Mouse (Mus musculus): ENCODE results near the gene Pold3. TPM values are rescaled to one million over a fixed set of nuclear protein-coding genes. Genes with fewer than 3 reads are reported as not detected.

The Pold3 gene
- polyA plus RNA-seq, 1 experiment from 2014 or later: 74.0 TPM

- Histone ChIP-seq H3K4me1 (no peaks in the 10 kb centered on the region), H3K9ac (no peak overlapping the region), H3K27ac (no peak overlapping the region), H3K4me3 (no peak overlapping the region), H3K36me3 (no peaks in the 10 kb centered on the region), H3K9me3 (no peaks in the 10 kb centered on the region), H3K4me2 (replicated peaks) (no peak overlapping the region), H3K27me3 (no peaks in the 10 kb centered on the region)
- ATAC-seq (ENCODE audit: low FRiP score, low read depth): no peak
- WGBS: 76% methylated on average over 9 of the region's 9 CpGs
These were observed 15.7 kb upstream of the Pold3 start for GRCm38 (mm10) chr7:100137038-100137437.

GRCm38 (mm10) chr7:100132379-100132778 lies 11.0 kb upstream of the Pold3 start:
- ATAC-seq (ENCODE audit: low FRiP score, low read depth): peak; percentile 44; the same call in 1 of the 2 replicates

DNA sequence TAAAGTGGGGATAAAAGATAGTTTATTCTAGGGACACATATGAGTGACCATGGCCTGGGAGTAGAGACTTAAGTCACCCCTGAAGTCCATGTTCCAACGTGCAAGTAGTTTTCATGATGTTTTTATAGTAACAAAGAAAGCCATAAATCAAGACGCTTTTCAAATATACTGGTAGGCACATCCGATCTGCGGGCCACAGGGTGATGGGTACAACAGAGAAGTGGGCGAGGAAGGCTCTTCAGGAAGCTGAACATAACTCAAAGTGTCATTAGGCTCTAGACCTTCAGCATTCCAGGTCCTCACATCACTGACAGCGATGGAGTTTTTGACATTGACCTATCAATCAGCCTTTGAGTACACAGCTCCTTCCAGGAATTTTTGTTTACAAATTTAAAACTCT lies 9.2 kb upstream of the Pold3 start:
- H3K36me3 ChIP-seq: no peaks in the 10 kb centered on the region
- H3K27ac ChIP-seq: no peak overlapping the region

More at GRCm38 (mm10) chr7:100132379-100132778, 11.0 kb upstream of the Pold3 start:
- Histone ChIP-seq H3K36me3 (no peaks in the 10 kb centered on the region), H3K4me2 (replicated peaks) (no peak overlapping the region), H3K27me3 (no peaks in the 10 kb centered on the region), H3K9ac (no peak overlapping the region), H3K27ac (0 out of 2 replicates have a peak overlapping the region, but pooled peaks have one; percentile 28), H3K4me1 (no peaks in the 10 kb centered on the region), H3K4me3 (no peak overlapping the region), H3K9me3 (no peaks in the 10 kb centered on the region)
- WGBS: 57% methylated on average over 1 of the region's 1 CpGs

GRCm38 (mm10) chr7:100128262-100129041 lies 7.1 kb upstream of the Pold3 start:
- no peak overlapping the region for H3K4me2 ChIP-seq (replicated peaks)
- ATAC-seq (ENCODE audit: low FRiP score, low read depth): no peak
- no peaks in the 10 kb centered on the region for H3K27me3 ChIP-seq
- no peak overlapping the region for H3K9ac ChIP-seq
- no peaks in the 10 kb centered on the region for H3K9me3 ChIP-seq
- H3K4me1 ChIP-seq: no peaks in the 10 kb centered on the region
- 79% methylated on average over 7 of the region's 7 CpGs for WGBS
- H3K36me3 ChIP-seq: no peaks in the 10 kb centered on the region
- H3K27ac ChIP-seq: no peak overlapping the region
- no peak overlapping the region for H3K4me3 ChIP-seq

More for the DNA sequence above, 9.2 kb upstream of the Pold3 start:
- no peak overlapping the region for H3K9ac ChIP-seq
- H3K9me3 ChIP-seq: no peaks in the 10 kb centered on the region
- H3K27me3 ChIP-seq: no peaks in the 10 kb centered on the region
- no peaks in the 10 kb centered on the region for H3K4me1 ChIP-seq
- ATAC-seq (ENCODE audit: low FRiP score, low read depth): no peak
- no peak overlapping the region for H3K4me3 ChIP-seq
- 65% methylated on average over 6 of the region's 6 CpGs for WGBS
- H3K4me2 ChIP-seq (replicated peaks): no peak overlapping the region

GRCm38 (mm10) chr7:100126514-100126913 lies 5.1 kb upstream of the Pold3 start:
- Histone ChIP-seq H3K9me3 (no peaks in the 10 kb centered on the region), H3K4me3 (no peak overlapping the region), H3K4me1 (0 out of 2 replicates have a peak, but pooled peaks cover 6% of the 10 kb centered on the region), H3K4me2 (replicated peaks) (no peak overlapping the region), H3K9ac (no peak overlapping the region), H3K27ac (no peak overlapping the region), H3K36me3 (no peaks in the 10 kb centered on the region), H3K27me3 (no peaks in the 10 kb centered on the region)
- WGBS: 91% methylated on average over 7 of the region's 7 CpGs
- no peak for ATAC-seq (ENCODE audit: low FRiP score, low read depth)

GRCm38 (mm10) chr7:100125166-100125565 lies 3.8 kb upstream of the Pold3 start:
- Histone ChIP-seq H3K27ac (no peak overlapping the region), H3K4me2 (replicated peaks) (no peak overlapping the region), H3K4me1 (peaks cover 11% of the 10 kb centered on the region), H3K9ac (no peak overlapping the region), H3K27me3 (no peaks in the 10 kb centered on the region), H3K36me3 (no peaks in the 10 kb centered on the region), H3K4me3 (no peak overlapping the region), H3K9me3 (no peaks in the 10 kb centered on the region)
- WGBS: 79% methylated on average over 4 of the region's 4 CpGs
- no peak for ATAC-seq (ENCODE audit: low FRiP score, low read depth)

GRCm38 (mm10) chr7:100124211-100124610 lies 2.8 kb upstream of the Pold3 start:
- Histone ChIP-seq H3K27ac (no peak overlapping the region), H3K36me3 (peaks cover 2% of the 10 kb centered on the region; the same call in 1 of the 2 replicates), H3K27me3 (no peaks in the 10 kb centered on the region), H3K4me3 (no peak overlapping the region), H3K4me2 (replicated peaks) (no peak overlapping the region), H3K9ac (no peak overlapping the region), H3K9me3 (no peaks in the 10 kb centered on the region), H3K4me1 (peaks cover 16% of the 10 kb centered on the region)
- ATAC-seq (ENCODE audit: low FRiP score, low read depth): no peak
- WGBS: 87% methylated on average over 2 of the region's 2 CpGs

DNA sequence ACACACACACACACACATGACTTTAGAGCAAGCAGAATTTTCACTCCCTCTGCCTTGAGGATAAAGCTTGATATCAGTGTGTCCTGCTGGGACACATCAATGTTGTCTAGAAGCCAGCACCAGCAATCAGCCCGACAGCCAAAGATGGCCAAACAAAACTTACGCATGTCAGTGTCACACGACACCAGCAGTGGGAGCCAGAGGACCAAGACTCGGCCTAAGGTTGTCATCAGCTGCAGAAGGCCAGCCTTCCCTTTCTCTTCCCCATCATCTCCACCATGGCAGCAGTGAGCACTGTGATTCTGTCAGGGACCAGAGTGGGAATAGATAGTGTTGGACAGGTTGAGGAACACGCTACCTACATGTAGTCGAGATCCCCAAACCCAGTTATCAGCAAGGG lies 2.1 kb upstream of the Pold3 start:
- Histone ChIP-seq H3K4me3 (no peak overlapping the region), H3K27me3 (no peaks in the 10 kb centered on the region), H3K27ac (no peak overlapping the region), H3K4me2 (replicated peaks) (no peak overlapping the region), H3K36me3 (peaks cover 9% of the 10 kb centered on the region), H3K4me1 (peaks cover 16% of the 10 kb centered on the region), H3K9me3 (no peaks in the 10 kb centered on the region), H3K9ac (no peak overlapping the region)
- 58% methylated on average over 6 of the region's 6 CpGs for WGBS
- ATAC-seq (ENCODE audit: low FRiP score, low read depth): no peak

- H3K9me3 ChIP-seq: no peaks in the 10 kb centered on the region
- WGBS: 0% methylated on average over 23 of the region's 25 CpGs
- H3K27ac ChIP-seq: peak overlapping the region; percentile 79
- no peaks in the 10 kb centered on the region for H3K27me3 ChIP-seq
- peaks cover 27% of the 10 kb centered on the region for H3K36me3 ChIP-seq
- peak overlapping the region; percentile 89 for H3K9ac ChIP-seq
- H3K4me1 ChIP-seq: peaks cover 16% of the 10 kb centered on the region
- peak overlapping the region; percentile 78 for H3K4me2 ChIP-seq (replicated peaks)
- ATAC-seq (ENCODE audit: low FRiP score, low read depth): peak; percentile 57
- H3K4me3 ChIP-seq: peak overlapping the region; percentile 96
These were observed 539 bp downstream of the Pold3 start for GRCm38 (mm10) chr7:100120791-100121261.

GRCm38 (mm10) chr7:100114279-100114678 lies 7.1 kb downstream of the Pold3 start:
- no peak overlapping the region for H3K9ac ChIP-seq
- no peak overlapping the region for H3K4me3 ChIP-seq
- no peaks in the 10 kb centered on the region for H3K27me3 ChIP-seq
- H3K4me1 ChIP-seq: no peaks in the 10 kb centered on the region
- no peak for ATAC-seq (ENCODE audit: low FRiP score, low read depth)
- H3K4me2 ChIP-seq (replicated peaks): no peak overlapping the region
- peaks cover 69% of the 10 kb centered on the region for H3K36me3 ChIP-seq
- H3K9me3 ChIP-seq: no peaks in the 10 kb centered on the region
- WGBS: 91% methylated on average over 6 of the region's 6 CpGs
- H3K27ac ChIP-seq: no peak overlapping the region

DNA sequence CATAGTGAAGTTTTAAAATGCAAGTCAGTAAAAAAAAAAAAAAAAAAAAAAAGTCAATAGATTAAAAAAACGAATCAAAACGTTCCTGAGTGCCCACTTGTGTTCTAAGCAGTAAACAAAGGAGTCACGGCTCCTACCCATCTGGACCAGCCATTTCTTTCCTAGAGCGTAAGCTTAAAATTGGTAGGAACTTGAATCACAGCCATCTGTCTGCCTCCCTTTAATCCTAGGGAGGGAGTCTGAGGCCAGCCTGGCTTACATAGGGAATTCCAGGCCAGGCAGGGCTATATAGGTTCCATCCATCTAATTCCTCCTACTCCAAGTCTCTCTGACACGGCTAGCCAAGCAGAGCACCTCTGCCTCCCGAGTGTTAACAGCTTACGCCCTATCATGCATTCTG lies 7.5 kb downstream of the Pold3 start:
- Histone ChIP-seq H3K36me3 (peaks cover 68% of the 10 kb centered on the region), H3K9me3 (no peaks in the 10 kb centered on the region), H3K27ac (no peak overlapping the region), H3K4me3 (no peak overlapping the region), H3K4me1 (no peaks in the 10 kb centered on the region), H3K9ac (no peak overlapping the region), H3K4me2 (replicated peaks) (no peak overlapping the region), H3K27me3 (no peaks in the 10 kb centered on the region)
- WGBS: 84% methylated on average over 7 of the region's 7 CpGs
- ATAC-seq (ENCODE audit: low FRiP score, low read depth): no peak

- Histone ChIP-seq H3K4me3 (no peak overlapping the region), H3K27ac (no peak overlapping the region), H3K4me2 (replicated peaks) (no peak overlapping the region), H3K36me3 (peaks cover 57% of the 10 kb centered on the region), H3K4me1 (no peaks in the 10 kb centered on the region), H3K9ac (no peak overlapping the region), H3K27me3 (no peaks in the 10 kb centered on the region), H3K9me3 (no peaks in the 10 kb centered on the region)
- WGBS: 76% methylated on average over 10 of the region's 10 CpGs
- ATAC-seq (ENCODE audit: low FRiP score, low read depth): no peak
These were observed 9.9 kb downstream of the Pold3 start for GRCm38 (mm10) chr7:100111506-100111905.

- no peak overlapping the region for H3K9ac ChIP-seq
- no peaks in the 10 kb centered on the region for H3K4me1 ChIP-seq
- no peak overlapping the region for H3K4me3 ChIP-seq
- no peaks in the 10 kb centered on the region for H3K9me3 ChIP-seq
- peaks cover 71% of the 10 kb centered on the region for H3K36me3 ChIP-seq
- H3K27me3 ChIP-seq: no peaks in the 10 kb centered on the region
- H3K27ac ChIP-seq: no peak overlapping the region
- no peak overlapping the region for H3K4me2 ChIP-seq (replicated peaks)
- whole genome bisulfite sequencing: 72% methylated on average over 3 of the region's 3 CpGs
- no peak for ATAC-seq (ENCODE audit: low FRiP score, low read depth)
These were observed 13.0 kb downstream of the Pold3 start for GRCm38 (mm10) chr7:100108341-100108740.

Measured in limb, embryonic 13.5 days (tissue).